Mouse (Mus musculus): ENCODE results near the gene Tcf7.

GRCm38 (mm10) chr11:52277433-52278150 lies 5.2 kb downstream of the Tcf7 start:
- TF ChIP-seq CTCF (IDR thresholded peaks at IDR 0.05; ENCODE audit: low read depth), result no peak
- TF ChIP-seq EP300 (IDR thresholded peaks at IDR 0.05; ENCODE audit: low read depth), result no peak

Measured in liver, embryonic 14.5 days (tissue).